Mouse (Mus musculus): ENCODE measurements around the gene Urah.

Urah gene

GRCm38 (mm10) chr7:140834968-140835757 lies at the start of gene Urah:
Urah (plus strand) TSS chr7:140835018.
- no peak for DNase-seq (ENCODE audit: low spot score in 2 of 2)

DNA sequence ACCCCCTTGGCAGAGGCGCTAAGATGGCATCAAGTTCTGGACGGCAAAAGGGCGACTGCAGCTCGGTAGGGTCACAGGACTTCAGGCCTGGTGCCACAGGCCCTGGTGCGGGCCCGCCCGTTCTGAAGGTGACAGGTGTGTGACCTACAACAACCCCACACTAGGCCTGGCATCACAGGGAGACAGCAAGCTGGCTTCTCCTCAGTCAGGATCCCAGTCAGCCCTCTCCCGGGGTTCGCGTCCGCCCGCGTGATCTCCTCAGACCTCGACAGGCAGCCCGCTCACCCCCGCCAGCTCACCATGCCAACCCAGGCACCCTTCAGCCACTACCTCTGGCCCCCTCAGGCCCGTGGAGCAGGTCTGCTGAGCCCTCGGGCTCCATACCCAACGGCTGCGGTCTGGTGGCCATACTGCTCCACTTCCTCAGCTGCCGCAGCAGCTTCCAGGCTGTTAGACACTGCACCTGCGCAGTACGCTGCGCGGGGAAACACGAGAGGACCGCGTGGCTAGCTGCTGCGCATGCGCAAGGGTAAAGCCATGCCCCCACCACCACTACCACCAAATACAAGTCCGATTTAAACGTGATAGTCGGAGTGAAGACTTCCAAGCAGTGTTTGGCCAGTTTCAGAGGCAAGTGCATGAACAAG lies 47.3 kb upstream of the Urah start, which contains the start of gene Syce1:
Gene Syce1 (minus strand): TSS at position 447 of the 647 bp plus-strand sequence.
- DNase-seq (ENCODE audit: low spot score in 2 of 2): no peak

DNA sequence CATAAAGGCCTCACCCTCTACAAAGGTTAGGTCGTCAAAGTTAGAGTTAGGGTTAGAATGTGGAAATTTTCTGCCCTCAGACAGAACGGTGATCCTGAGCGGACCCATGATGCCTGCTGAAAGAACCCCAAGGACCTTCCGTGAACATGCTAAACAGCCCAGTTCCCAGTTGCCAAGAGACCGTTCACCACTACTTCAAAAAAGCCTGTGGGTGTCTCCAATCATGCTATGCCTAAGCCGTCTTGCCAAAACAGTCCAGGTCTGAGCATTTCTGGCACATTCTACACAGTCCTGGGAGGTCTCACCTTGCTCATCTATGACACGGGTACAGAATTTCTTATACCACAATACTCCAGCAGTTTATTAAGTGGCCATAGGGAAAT lies 46.8 kb upstream of the Urah start:
- no peak for DNase-seq (ENCODE audit: low spot score in 2 of 2)

DNA sequence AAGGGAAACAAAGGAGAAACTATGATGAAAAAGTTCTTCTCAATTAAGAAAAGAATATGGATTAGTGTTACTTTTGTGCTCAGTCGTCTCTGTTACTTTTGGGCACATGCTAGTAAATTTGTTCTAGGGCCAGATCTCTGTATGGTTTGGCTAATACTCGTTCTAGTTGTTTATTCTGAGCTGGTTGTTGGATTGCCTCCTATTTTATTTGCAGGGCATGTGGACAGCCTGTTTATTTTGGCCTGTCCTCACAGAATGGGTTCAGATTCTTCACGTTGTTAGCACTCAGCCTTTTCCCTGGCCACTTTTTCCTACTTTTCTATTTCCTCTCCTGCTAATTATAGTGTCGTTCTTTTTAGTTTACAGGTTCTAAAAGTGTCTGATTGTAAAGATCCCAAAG lies 41.3 kb upstream of the Urah start:
- DNase-seq (ENCODE audit: low spot score in 2 of 2): no peak

DNA sequence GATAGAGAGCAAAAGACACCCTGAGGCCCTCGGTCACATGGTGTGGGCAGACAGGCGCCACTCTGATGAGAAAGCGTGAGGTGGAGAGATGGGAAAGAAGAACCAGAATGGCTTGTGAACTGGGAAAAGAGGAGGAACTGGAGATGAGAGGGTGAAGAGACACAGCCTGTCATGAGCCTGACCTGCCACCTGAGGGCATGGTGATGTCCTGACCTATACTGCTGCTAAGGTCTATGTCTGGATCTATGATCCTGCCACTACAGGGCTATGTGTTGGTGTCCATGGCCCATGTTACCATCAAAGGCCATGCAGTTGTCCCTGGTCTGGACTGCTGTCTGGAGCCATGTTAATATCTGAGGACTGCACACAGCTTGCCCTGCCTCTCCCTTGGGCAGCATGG lies 37.2 kb upstream of the Urah start:
- DNase-seq (ENCODE audit: low spot score in 2 of 2): no peak

- DNase-seq (ENCODE audit: low spot score in 2 of 2): no peak
These were observed 36.6 kb upstream of the Urah start for GRCm38 (mm10) chr7:140798212-140798611.

- DNase-seq (ENCODE audit: low spot score in 2 of 2): no peak
These were observed 32.2 kb upstream of the Urah start for GRCm38 (mm10) chr7:140802629-140803028.

- DNase-seq (ENCODE audit: low spot score in 2 of 2): peak in 1 of 2 experiments; percentile 77
These were observed 29.1 kb upstream of the Urah start for GRCm38 (mm10) chr7:140805704-140806103.

GRCm38 (mm10) chr7:140810496-140810895 lies 24.3 kb upstream of the Urah start:
- DNase-seq (ENCODE audit: low spot score in 2 of 2): no peak

- peak in 1 of 2 experiments; percentile 38 for DNase-seq (ENCODE audit: low spot score in 2 of 2)
These were observed 23.1 kb upstream of the Urah start for GRCm38 (mm10) chr7:140811714-140812113.

DNA sequence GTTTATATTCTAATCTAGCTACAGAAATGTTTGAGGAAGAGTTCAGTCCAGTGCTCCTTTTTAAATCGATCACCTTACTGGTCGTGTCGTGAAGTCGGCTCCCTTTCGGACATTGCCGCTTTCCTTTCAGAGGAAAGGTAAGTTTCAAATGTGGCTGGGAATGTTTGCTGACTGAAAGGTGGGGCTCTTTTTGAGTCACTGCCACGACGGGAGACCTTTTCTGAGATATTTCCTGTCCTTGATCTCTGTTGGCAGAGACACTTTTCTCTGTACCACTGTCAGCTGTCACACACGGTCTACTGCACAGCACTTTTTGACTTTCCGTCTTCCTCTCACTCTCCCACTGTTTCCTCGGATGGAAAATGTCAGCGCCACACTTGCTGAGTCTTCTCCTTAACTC lies 22.0 kb upstream of the Urah start:
- no peak for DNase-seq (ENCODE audit: low spot score in 2 of 2)

GRCm38 (mm10) chr7:140820173-140820572 lies 14.6 kb upstream of the Urah start:
- DNase-seq (ENCODE audit: low spot score in 2 of 2): no peak

DNA sequence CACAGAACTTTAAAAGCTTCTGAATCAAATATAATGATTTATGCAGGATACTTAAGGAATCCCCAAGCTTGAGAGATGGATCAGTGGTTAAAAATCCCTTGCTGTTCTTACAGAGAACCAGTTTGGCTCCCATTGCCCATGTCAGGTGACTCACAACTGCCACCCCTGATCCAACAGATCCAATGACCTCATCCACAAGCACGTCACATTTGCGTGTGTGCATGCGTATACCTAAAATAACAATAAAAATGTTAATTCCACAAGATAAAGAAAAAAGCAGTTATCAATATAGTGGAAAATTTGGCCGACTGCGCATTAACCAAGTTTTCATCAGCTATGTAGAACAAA lies 13.5 kb upstream of the Urah start:
- no peak for DNase-seq (ENCODE audit: low spot score in 2 of 2)

DNA sequence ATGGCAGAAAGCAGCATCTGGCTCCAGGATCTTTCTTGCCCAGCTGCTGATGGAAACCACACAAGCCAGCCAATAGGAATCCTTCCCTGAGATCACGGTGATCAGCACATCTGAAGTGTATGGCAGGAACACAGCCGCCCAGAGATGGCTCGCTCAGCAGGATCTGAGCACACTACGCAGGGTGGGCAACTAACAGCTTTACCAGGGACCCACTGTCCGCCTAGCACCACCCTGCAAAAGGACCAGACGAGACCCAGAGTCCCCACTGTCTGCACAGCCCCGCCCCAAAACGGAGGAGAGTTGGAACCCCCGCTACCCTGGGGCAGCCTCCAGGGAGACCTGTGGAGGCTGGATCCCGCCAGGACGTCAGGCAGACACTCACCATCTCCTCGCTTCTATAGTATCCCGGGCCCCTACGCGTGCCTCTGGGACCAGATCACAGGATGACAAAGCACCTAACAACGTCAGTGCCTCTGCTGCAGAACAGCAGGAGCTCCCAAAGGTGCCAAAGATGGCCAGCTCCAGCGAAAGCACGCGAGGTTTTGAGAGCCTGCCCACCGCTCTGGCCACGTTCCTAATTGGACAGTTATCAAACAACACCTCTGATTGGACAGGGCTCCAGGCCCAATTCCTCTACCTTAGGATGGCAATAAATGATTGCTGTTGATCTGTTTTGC lies 13.0 kb upstream of the Urah start, which contains the start of gene Zfp941:
Gene Zfp941 (minus strand): TSS at position 526 of the 677 bp plus-strand sequence.
- peak; percentile 66 to 80 for DNase-seq (ENCODE audit: low spot score in 2 of 2)

DNA sequence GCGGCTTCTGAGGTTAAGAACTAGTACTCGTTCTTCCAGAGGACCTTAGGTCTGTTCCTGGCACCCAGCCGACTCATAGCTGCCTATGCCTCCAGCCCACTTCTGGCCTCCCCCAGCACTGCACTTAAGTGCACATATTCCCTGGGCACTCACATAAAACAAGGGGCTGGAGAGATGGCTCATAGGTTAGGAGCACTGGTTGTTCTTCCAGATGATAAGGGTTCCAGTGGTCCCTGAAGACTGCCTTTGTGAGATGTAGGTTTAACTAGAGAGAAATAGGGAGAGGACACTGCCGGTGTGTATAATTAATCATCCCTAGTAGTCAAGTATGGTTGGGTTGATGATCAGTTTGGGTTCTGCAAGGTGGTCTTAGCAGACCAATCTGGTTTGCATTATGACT lies 12.1 kb upstream of the Urah start:
- no peak for DNase-seq (ENCODE audit: low spot score in 2 of 2)

DNA sequence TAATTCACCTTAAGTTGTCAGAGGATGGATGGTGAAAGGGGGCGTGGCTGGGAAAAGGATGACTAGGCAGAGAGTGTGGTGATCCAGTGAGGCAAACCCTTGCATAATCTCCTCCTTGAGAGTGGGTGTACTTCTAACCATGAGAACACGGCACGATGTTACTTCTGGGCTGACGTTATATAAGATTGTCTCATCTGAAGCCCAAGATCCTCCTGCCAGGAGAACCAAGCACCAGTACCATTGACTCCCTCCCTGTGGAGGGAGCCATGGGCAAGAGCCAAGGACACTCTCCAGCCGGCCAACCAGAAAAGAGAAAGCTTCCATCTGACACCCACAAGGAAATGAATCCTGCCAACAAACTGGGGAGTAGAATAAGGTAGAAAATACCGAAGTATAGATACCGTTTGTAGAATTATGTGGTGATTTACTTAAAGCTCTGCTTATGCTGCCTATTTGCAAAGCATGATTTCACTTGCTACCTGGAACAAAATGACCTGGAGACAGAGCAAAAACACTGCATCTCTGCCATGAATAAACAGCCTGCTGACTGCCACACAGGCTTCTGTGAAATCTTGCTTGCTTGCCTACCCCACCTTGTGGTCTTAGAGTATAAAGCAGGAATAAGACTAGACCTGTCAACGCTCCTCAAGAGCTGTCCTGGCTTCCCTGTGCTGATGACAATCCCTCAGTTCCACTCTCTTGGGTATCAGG lies 6.5 kb upstream of the Urah start:
- peak; percentile 75 to 76 for DNase-seq (ENCODE audit: low spot score in 2 of 2)

DNA sequence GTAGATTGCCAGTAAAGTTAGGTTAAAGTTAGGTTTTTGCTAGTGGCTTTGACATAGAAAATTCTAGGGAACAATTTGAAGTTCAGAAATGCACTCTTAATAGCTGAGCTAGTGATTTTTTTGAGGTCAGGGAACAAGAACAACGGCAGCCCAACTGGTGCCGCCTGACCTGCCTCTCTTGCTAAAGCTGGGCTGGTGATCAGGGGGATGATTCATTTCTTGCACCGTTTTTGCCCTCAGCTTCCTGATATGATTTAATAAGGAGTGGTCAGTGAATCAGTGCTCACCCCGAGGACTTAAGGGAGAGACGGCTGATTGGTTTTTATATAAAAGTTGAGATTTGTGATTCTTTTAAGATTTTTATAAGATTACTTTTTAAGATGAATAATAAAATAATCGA lies 3.4 kb upstream of the Urah start:
- no peak for DNase-seq (ENCODE audit: low spot score in 2 of 2)

GRCm38 (mm10) chr7:140833341-140833740 lies 1.5 kb upstream of the Urah start:
- no peak for DNase-seq (ENCODE audit: low spot score in 2 of 2)

DNA sequence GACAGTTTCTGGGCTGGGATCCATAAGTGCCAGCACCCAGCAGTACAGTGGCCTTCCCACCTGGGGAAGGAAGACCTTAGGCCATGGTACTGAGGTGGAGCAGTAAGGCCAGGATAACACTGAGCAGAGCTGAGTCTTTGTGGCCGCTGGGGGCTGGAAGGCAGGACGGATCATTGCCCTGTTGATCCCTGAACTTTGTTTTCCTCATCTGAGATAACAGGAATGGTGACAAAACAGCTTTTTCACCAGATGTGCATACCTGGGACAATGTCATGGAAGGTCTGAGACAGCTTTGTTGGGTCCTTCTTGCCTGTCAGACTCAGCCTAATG lies 905 bp downstream of the Urah start:
- no peak for DNase-seq (ENCODE audit: low spot score in 2 of 2)

GRCm38 (mm10) chr7:140836243-140837115 lies 1.7 kb downstream of the Urah start:
- DNase-seq (ENCODE audit: low spot score in 2 of 2): peak in 1 of 2 experiments; percentile 76

DNA sequence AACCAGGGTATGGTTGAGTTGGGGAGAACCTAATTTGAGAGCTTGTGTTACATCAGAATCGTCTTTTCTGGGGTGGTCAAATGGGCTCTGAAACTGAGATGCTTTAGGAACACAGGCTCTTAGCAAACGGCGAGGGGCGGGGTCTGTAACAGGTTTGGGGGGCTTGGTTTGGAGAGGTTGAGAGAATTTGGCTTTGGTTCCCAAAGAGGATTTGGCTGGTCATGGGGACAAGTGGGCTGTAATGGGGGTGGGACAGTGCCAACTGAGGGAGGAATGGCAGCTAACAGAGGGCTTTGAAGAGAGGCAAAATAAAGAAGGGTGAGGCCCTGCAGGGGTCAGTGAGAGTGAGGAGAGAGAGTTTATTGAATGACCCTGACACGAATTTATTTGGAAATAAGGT lies 4.7 kb downstream of the Urah start:
- DNase-seq (ENCODE audit: low spot score in 2 of 2): no peak
